Mouse (Mus musculus) 416B (cell line): ENCODE data around the gene Lamtor4.

Experiments
- DNase-seq: peaks from one replicate; pipeline ENCODE4 v3.0.0; 2011; ENCODE audit warnings: low read depth

Lamtor4 gene

GRCm38 (mm10) chr5:138260834-138261233 is 5.6 kb downstream of the Lamtor4 start:
- DNase-seq: peak; percentile 46

GRCm38 (mm10) chr5:138262001-138262400 is 6.7 kb downstream of the Lamtor4 start:
- peak; percentile 70 for DNase-seq

- DNase-seq: peak; percentile 61
Measured at GRCm38 (mm10) chr5:138262582-138263240, 7.4 kb downstream of the Lamtor4 start.

GRCm38 (mm10) chr5:138263260-138264206 is 8.3 kb downstream of the Lamtor4 start, which contains the start of gene BC037034:
Gene BC037034 (minus strand): TSS chr5:138264033.
- DNase-seq: peak; percentile 95

- DNase-seq: no peak
Measured at GRCm38 (mm10) chr5:138264207-138264578, 8.9 kb downstream of the Lamtor4 start.

- DNase-seq: no peak
Measured at GRCm38 (mm10) chr5:138265712-138266111, 10.4 kb downstream of the Lamtor4 start.

- no peak for DNase-seq
Measured at GRCm38 (mm10) chr5:138267114-138267513, 11.8 kb downstream of the Lamtor4 start.

GRCm38 (mm10) chr5:138268980-138269379 is 13.7 kb downstream of the Lamtor4 start:
- no peak for DNase-seq

- no peak for DNase-seq
Measured at GRCm38 (mm10) chr5:138271232-138271631, 15.9 kb downstream of the Lamtor4 start.

GRCm38 (mm10) chr5:138272409-138272923 is 17.2 kb downstream of the Lamtor4 start, which contains the start of gene Gal3st4:
Gene Gal3st4 (minus strand): TSS chr5:138272840.
- DNase-seq: no peak

- no peak for DNase-seq
Measured at GRCm38 (mm10) chr5:138274186-138274585, 18.9 kb downstream of the Lamtor4 start.

GRCm38 (mm10) chr5:138275216-138276050 is 20.2 kb downstream of the Lamtor4 start:
- DNase-seq: no peak

- DNase-seq: no peak
Measured at GRCm38 (mm10) chr5:138277994-138278393, 22.7 kb downstream of the Lamtor4 start.

- no peak for DNase-seq
Measured at GRCm38 (mm10) chr5:138279585-138280424, 24.5 kb downstream of the Lamtor4 start, which contains the start of the genes Gm43720, Gpc2 and Stag3. Gene Gm43720 (minus strand): TSS chr5:138279958. Gene Gpc2 (minus strand): TSS chr5:138280005. Gene Stag3 (plus strand): TSS chr5:138280240.

- DNase-seq: no peak
Measured at GRCm38 (mm10) chr5:138280425-138280768, 25.1 kb downstream of the Lamtor4 start.

GRCm38 (mm10) chr5:138280829-138281228 is 25.5 kb downstream of the Lamtor4 start:
- peak; percentile 39 for DNase-seq

GRCm38 (mm10) chr5:138281798-138282197 is 26.5 kb downstream of the Lamtor4 start:
- DNase-seq: no peak

GRCm38 (mm10) chr5:138283540-138283939 is 28.3 kb downstream of the Lamtor4 start:
- peak; percentile 62 for DNase-seq

- peak; percentile 39 for DNase-seq
Measured at GRCm38 (mm10) chr5:138287861-138288260, 32.6 kb downstream of the Lamtor4 start.

- no peak for DNase-seq
Measured at GRCm38 (mm10) chr5:138291638-138292037, 36.4 kb downstream of the Lamtor4 start.

GRCm38 (mm10) chr5:138294158-138294557 is 38.9 kb downstream of the Lamtor4 start:
- DNase-seq: no peak
